Mouse (Mus musculus) cerebellum, postnatal 14 days (tissue): ENCODE results near the gene Brd3os.
A peak's percentile ranks its signal among the peaks of the same experiment; 100 is the strongest.

Experiments used
- DNase-seq, 2 experiments: peaks; one replicate each; pipeline ENCODE4 v3.0.0; 2021; ENCODE audit warnings: mixed read lengths in 2 of 2

Brd3os gene

GRCm38 (mm10) chr2:27421293-27422068 lies 20.6 kb upstream of the Brd3os start:
- peak; percentile 89 to 91 for DNase-seq

DNA sequence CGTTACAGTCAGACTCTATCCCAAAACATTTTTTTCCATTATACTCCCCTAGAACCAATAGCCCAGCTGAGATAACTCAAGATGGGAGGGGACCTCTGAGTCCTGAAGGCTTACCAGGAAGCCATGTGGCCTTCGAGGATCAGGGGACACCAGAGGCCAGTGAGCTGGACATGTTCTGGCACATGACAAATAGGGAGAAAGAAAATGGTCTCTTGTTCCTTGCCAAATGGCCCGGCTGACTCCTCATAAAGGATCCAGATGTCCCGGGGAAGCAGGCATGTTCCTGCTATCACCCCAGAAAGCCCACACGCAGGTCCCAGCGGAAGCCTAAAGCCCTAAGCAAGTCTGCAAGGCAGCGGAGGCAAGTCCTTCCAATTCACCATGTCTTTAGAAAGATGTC lies 18.5 kb upstream of the Brd3os start:
- DNase-seq, result no peak

DNA sequence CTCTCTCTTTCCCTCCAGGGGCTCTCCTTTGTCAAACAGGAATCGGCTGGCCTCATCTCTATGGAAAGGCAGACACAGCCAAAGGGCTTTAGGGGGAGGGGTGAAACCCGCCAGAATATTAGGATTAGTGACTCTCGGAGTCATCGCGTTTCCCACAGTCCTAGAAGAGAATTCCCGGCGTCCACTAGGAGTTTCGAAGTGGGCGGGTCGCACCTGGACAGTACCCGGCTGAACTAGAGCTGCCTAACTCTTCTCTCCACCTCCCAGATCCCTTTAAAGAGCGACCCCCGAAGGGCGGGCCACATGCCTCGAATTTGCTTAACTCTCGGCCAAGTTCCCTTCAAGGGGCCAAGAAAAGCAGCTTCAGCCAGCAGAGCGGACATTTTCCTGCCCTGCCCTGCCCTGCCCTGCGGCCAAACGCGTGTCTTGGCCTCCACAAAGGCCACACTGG lies 16.9 kb upstream of the Brd3os start:
- peak in 1 of 2 experiments; percentile 34 for DNase-seq

- DNase-seq, result peak; percentile 42 to 54
These were observed 16.2 kb upstream of the Brd3os start for GRCm38 (mm10) chr2:27425751-27426405.

GRCm38 (mm10) chr2:27426406-27426854 lies 15.7 kb upstream of the Brd3os start:
- DNase-seq, result peak; percentile 42 to 52

DNA sequence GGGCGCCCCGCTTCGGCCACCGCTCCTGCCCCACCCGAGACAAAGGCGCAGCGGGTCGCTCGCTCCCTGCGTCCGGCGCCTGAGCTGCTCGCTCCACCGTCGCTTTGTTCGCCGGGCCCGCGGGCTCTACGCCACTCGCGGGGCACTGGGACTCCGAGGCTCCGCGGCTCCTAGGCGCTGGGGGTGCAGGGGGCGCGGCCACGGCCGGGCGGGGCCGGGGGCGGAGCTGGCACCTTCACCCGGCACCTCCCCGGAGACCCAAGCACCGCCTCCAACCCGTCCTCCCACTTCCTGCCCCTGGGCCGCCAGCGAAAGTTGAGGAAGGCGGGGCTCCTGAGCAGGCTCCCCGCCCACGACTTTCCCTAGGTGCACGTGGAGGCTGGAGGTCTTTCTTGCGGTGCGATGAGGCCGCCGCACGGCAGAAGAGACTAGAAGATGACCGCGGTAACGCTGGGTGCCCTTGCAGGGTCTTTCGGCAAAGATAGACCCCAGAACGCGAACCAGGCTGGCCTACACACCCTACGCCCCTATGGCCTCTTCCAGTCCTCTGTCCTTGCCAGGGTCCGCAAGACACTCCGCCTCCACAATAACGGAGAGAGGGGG lies 15.2 kb upstream of the Brd3os start, which contains the start of gene Vav2:
Gene Vav2, minus strand, starts transcription at position 179 of the 603 bp plus-strand sequence.
- peak; percentile 72 to 79 for DNase-seq

DNA sequence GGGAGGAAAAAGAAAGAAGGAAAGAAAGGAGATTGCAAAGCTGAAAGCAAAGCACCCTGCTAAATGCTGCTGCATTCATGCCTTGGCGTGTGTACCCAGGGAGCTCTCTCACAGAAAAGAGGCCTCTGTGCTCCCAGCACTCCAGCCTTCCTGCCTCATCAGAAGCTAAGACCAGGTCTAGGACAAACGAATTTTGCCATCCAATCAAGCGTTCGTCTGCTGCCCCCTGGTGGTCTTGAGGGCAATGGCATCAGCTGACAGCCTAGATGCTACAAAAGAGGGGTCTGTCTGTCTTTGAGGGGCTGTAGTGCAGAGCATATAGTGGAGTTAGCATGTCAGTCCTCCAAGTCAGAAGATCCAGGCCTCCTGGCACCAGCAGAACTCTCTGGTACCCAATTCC lies 14.1 kb upstream of the Brd3os start:
- DNase-seq, result peak; percentile 93 to 94

DNA sequence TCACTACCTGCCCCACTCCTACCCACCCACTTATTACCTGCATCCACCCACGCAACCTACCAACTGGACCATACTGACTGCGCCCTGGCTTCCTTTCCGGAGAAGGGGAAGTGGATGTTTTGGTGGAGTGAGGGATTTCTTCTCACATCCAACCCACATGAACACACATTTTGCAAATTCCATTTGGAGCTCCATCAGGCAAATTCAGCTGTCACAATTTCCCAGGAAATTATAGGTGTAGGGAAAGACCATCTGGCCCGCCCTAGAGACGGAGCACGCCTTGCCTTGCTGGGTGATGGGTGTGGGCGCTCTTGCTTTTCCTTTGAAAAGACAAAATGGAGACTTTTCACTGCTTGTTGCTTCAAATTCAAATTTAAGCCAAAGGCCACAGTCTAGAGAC lies 11.5 kb upstream of the Brd3os start:
- no peak for DNase-seq

GRCm38 (mm10) chr2:27432599-27432998 lies 9.5 kb upstream of the Brd3os start:
- no peak for DNase-seq

DNA sequence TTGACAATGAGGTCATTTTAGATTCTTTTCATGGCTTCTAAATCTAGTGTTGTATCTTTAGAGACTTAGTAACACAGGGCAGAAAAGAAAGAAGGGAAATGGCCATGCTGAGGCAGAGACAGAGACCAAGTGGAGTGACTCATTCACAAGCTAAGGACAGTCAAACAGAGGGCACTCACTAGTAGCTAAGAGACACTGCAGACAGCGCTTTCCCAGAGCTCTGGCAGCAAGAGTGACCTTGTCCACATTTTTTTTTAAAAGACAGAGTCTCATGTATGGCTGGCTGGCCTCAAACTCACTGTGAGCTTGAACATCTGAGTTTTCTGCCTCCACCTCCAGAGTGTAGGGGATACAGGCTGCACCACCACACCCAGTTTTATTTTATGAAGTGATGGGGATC lies 4.2 kb upstream of the Brd3os start:
- DNase-seq, result no peak

GRCm38 (mm10) chr2:27438281-27438680 lies 3.8 kb upstream of the Brd3os start:
- DNase-seq, result no peak

DNA sequence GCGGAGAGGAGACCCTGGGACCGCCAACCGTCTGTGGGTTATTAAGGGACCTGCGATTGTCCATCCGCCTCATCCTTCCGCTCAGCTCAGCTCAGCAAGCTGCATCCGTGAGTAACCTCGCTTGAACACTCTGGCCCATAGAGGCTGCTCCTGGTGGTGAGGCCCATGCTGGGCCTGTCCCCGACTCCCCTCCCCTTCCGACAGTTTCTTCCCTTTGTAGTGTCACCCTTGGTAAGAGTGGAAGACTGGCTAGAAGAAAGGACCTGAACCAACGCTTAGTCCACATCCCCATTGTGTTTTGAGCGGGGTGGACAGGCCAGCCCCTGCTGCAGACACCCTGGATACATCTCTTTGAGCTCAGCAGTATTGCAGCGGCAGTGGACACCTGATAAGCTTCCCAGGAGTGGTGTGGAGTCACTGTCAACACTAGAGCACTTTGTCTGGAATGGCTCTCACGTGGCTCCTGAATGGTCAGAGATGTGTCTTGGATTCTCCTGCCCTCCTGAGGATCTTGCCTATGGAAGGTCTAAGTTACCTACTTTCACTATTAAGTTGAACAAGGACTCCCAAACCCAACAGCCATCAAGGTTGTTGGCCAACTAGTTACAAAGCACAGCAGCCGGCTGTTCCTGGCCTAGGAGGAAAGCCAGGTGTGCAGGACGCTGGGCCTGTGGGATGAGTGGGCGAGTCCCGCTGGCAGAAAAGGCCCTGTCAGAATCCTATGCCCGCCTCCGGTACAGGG lies 755 bp downstream of the Brd3os start:
- DNase-seq, result no peak

DNA sequence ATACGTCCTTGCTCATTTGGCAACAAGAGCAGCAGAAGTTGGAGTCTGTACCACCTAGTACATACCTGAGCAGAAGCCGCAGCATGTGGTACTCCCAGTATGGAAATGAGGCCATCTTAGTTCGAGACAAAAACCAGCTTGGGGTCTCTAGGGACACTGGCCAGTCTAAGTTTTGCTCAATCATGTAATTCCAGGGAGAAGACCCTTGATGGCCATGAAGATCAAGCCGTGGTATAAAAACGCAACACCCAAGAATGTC lies 1.3 kb downstream of the Brd3os start:
- no peak for DNase-seq

- no peak for DNase-seq
These were observed 3.8 kb downstream of the Brd3os start for GRCm38 (mm10) chr2:27445910-27446309.

DNA sequence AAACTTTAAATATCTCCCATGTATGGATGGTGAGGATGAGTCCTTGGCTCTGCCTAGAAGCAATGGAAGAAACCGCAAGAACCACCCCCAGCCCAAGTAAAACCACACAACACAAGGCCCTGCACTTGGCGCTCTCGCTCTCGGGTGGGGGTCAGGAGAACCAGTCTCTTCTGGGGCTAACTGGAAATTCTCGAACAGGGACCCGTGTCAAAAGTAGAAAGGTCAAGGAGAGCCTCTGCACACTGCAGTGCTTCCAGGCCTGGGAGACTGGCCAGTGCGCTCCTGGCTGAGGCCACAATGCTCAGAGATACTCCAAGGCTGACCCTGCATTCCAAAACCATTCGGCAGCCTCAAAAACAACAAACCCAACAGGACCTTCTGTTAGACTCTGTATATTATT lies 4.7 kb downstream of the Brd3os start:
- no peak for DNase-seq

DNA sequence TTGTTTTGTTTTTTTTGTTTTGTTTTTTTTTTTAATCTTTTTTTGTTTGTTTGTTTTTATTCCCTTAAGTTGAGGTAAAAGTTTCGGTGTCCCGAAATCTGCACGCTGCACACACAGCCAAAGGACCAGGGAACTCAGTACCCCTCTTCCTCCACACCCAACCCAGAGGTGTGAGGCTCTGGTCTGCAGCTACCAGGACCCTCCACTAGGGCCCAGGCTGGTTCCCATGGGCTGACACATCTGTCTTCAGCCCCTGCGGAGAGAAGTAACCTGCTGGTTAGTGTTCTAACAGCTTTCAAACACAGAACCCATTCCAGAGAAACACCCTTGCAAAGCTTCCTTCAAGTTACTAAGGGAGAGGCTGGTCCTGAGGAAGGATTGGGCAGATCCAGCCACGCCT lies 5.7 kb downstream of the Brd3os start:
- DNase-seq, result no peak

GRCm38 (mm10) chr2:27450226-27450625 lies 8.1 kb downstream of the Brd3os start:
- DNase-seq, result no peak

DNA sequence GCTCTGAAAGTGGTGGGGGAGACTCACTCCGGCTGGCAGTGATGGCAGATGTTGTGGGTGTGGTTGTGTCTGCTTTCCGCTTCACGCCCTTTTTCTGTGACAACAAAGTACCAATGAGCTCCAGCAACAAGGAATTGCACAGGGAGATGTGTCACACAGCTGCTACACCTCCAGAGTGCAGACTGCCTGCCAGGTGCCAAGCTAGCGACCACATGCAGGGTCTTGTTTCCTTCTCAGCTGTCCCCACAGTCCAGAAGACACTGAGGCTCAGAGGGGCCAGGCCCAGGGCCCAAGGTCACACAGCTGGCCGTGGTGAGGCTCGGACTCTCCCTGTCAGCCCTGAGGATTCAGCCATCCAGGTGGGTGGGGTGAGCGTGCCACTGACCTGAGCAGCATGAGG lies 17.6 kb downstream of the Brd3os start:
- no peak for DNase-seq

DNA sequence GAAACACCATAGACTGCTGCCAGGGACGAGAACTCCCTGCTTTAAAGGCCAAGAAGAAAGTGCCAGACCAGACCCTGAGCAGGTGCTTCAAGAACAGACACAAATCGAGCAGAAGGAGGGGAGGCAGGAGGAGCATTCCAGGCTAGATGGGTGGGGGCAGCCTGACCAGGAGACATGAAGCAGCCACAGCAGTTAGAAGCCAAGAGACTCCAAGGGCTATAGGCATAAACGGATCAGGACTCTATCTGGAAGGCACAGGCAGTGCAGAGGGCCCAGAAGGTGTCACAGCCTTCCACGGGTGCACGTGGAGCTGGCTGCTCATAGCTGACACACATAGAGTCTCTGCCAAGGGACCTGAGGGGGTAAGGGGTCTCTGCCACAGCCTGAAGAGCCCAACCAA lies 18.0 kb downstream of the Brd3os start:
- DNase-seq, result no peak

GRCm38 (mm10) chr2:27460651-27461050 lies 18.5 kb downstream of the Brd3os start:
- peak in 1 of 2 experiments; percentile 47 for DNase-seq

DNA sequence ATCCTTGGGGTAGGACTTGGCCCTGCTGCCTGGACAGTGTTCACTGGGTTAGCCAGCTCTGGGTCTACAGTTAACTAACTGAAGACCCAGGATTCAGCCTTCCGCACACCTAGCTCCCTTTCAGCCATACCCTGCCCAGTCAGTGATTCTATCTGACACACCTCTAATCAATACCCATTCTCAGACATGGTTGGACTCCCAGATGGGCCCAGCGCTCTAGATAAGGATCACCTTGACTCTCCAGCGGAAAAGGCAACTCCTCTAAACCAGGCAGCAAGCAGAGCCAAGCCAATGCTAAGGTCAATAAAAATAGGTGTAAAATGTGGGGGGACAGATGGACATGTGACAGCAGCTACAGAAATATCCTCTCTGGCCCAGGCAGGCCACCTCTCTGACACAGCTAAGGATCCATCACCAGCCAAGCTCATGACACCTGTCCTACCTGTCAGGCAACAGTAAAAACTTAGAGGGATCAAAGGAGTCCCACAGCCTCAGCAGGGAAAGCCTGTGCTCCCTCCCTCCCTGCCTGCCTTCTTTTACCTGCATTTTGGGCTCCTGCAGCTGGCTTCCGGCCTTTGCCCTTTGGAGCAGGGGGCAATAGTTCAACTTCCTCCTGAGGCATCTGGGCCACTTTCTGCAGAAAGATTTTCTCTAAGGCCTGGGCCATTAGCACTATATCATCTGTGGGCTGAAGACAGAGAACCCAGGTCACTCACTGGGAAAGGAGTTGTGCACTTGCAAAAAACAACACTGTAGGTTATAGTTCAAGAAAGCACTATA lies 19.9 kb downstream of the Brd3os start:
- DNase-seq, result no peak

GRCm38 (mm10) chr2:27462901-27463300 lies 20.8 kb downstream of the Brd3os start:
- no peak for DNase-seq
